Mouse (Mus musculus): ENCODE results near the gene Foxl2. TPM values are rescaled to one million over a fixed set of nuclear protein-coding genes. Genes with fewer than 3 reads are reported as not detected.

Gene Foxl2
- polyA plus RNA-seq, 1 experiment from 2014 or later: not detected

- Histone ChIP-seq H3K4me1 (no peaks in the 10 kb centered on the region), H3K4me3 (no peak overlapping the region), H3K9me3 (no peaks in the 10 kb centered on the region), H3K9ac (no peak overlapping the region), H3K36me3 (0 out of 2 replicates have a peak, but pooled peaks cover 12% of the 10 kb centered on the region), H3K27me3 (no peaks in the 10 kb centered on the region), H3K27ac (no peak overlapping the region), H3K4me2 (no peak overlapping the region)
- 89% methylated on average over 6 of the region's 6 CpGs for WGBS
- no peak for ATAC-seq (ENCODE audit: borderline replicate concordance, extremely low read depth, low FRiP score, low TSS enrichment)
These were observed 46.2 kb downstream of the Foxl2 start for GRCm38 (mm10) chr9:99001326-99001725.

Other genes with a start within 250 kb of the Foxl2 start
- not detected in 2 replicates for gene Prr23a1, start 112.8 kb upstream of the Foxl2 start, polyA plus RNA-seq (2015; fragmentation: Nextera tagmentation; extraction: Ambion mirVana)
- gene Prr23a2, start 98.8 kb upstream of the Foxl2 start, polyA plus RNA-seq (2015; fragmentation: Nextera tagmentation; extraction: Ambion mirVana): not detected in 2 replicates
- gene Prr23a3, start 90.5 kb upstream of the Foxl2 start, polyA plus RNA-seq (2015; fragmentation: Nextera tagmentation; extraction: Ambion mirVana): not detected in 2 replicates
- not detected in 2 replicates for gene 7420426K07Rik, start 52.2 kb upstream of the Foxl2 start, polyA plus RNA-seq (2015; fragmentation: Nextera tagmentation; extraction: Ambion mirVana)
- 42.3 and 42.9 TPM in 2 replicates for gene Faim, start 31.1 kb downstream of the Foxl2 start, polyA plus RNA-seq (2015; fragmentation: Nextera tagmentation; extraction: Ambion mirVana)
- not detected in 2 replicates for gene Gm1123, start 80.4 kb downstream of the Foxl2 start, polyA plus RNA-seq (2015; fragmentation: Nextera tagmentation; extraction: Ambion mirVana)
- gene Pik3cb, start 185.3 kb downstream of the Foxl2 start, polyA plus RNA-seq (2015; fragmentation: Nextera tagmentation; extraction: Ambion mirVana): 1.5 and 1.6 TPM in 2 replicates

Data from lung, embryonic 15.5 days (tissue).